Mouse (Mus musculus): ENCODE data around the gene AC109138.7. TPM values are rescaled to one million over a fixed set of nuclear protein-coding genes. Genes with fewer than 3 reads are reported as not detected.
"Not testable (repeated sequence)": the region's sequence is repeated elsewhere in the genome, so short reads cannot be mapped to it uniquely, and the experiment has no call there.

Gene AC109138.7
- polyA plus RNA-seq, 1 experiment from 2014 or later: not detected

GRCm38 (mm10) chr19:4240247-4240668 is 26.1 kb downstream of the AC109138.7 start:
- H3K9ac ChIP-seq (ENCODE audit: low read length): no peak overlapping the region
- DNase-seq (ENCODE audit: low spot score): peak; percentile 57
- no peak overlapping the region for H3K27ac ChIP-seq (replicated peaks; ENCODE audit: low read depth, low read length)
- peak; percentile 67 for ATAC-seq (ENCODE audit: insufficient number of reproducible peaks, low FRiP score, low TSS enrichment, low read depth)
- H3K9me3 ChIP-seq (ENCODE audit: control insufficient read depth, low read length): no peaks in the 10 kb centered on the region
- 31% methylated on average over 8 of the region's 8 CpGs for WGBS
- no peaks in the 10 kb centered on the region for H3K36me3 ChIP-seq (ENCODE audit: control insufficient read depth, insufficient read depth, low read length)
- no peak overlapping the region for H3K4me2 ChIP-seq (ENCODE audit: low read depth, severe bottlenecking)
- no peaks in the 10 kb centered on the region for H3K27me3 ChIP-seq (ENCODE audit: control insufficient read depth, insufficient read depth, low read length)
- no peak overlapping the region for H3K4me3 ChIP-seq (ENCODE audit: low read depth, low read length)
- peaks cover 10% of the 10 kb centered on the region for H3K4me1 ChIP-seq (ENCODE audit: control insufficient read depth, insufficient read depth, low read length)

DNA sequence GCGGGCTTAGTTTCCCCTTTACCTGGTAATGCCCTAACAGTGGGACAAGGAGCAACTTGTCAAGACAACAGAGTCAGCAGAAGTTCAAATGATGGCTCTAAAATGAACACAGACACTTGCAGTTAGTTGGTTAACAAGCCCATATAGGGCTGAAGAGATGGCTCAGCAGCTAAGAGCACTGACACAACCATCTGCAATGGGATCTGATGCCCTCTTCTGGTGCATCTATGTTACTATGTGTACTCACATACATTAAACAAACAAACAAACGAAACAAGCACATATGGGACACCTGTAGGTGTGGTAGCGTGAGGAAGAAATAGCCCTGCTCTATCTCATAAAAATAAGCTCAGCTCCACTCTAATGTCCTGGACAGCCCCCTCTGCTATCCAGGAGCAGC is 28.3 kb downstream of the AC109138.7 start:
- H3K4me2 ChIP-seq (ENCODE audit: low read depth, severe bottlenecking): no peak overlapping the region
- ATAC-seq (ENCODE audit: insufficient number of reproducible peaks, low FRiP score, low TSS enrichment, low read depth) (no peak), DNase-seq (ENCODE audit: low spot score) (no peak)
- no peak overlapping the region for H3K4me3 ChIP-seq (ENCODE audit: low read depth, low read length)
- H3K27ac ChIP-seq (replicated peaks; ENCODE audit: low read depth, low read length): no peak overlapping the region
- peaks cover 7% of the 10 kb centered on the region; the same call in 1 of the 2 replicates for H3K4me1 ChIP-seq (ENCODE audit: control insufficient read depth, insufficient read depth, low read length)
- no peaks in the 10 kb centered on the region for H3K36me3 ChIP-seq (ENCODE audit: control insufficient read depth, insufficient read depth, low read length)
- WGBS: 72% methylated on average over 3 of the region's 3 CpGs
- no peaks in the 10 kb centered on the region for H3K27me3 ChIP-seq (ENCODE audit: control insufficient read depth, insufficient read depth, low read length)
- no peak overlapping the region for H3K9ac ChIP-seq (ENCODE audit: low read length)
- no peaks in the 10 kb centered on the region for H3K9me3 ChIP-seq (ENCODE audit: control insufficient read depth, low read length)

DNA sequence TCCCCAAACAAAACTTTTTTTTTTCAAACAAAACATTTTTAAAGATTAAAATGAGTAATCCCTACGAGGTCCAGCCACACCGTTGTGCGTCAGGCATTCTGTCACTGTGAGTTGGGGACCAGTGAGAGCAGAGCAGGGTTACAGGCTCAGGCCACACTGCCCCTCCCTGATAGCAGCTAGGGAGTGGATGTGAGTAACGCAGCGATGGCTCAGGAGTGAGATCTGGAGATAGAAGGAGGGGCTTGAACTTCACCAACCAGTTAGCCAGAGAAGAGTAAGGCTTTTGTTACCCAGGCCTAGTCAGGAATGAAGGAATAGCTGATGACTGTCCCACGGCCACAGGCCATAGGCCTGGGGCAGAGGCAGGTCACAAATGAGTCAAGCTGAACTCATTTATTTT is 30.6 kb downstream of the AC109138.7 start:
- ATAC-seq (ENCODE audit: insufficient number of reproducible peaks, low FRiP score, low TSS enrichment, low read depth): no peak
- Histone ChIP-seq H3K4me2 (ENCODE audit: low read depth, severe bottlenecking) (no peak overlapping the region), H3K9me3 (ENCODE audit: control insufficient read depth, low read length) (no peaks in the 10 kb centered on the region)

GRCm38 (mm10) chr19:4247010-4247409 is 32.9 kb downstream of the AC109138.7 start:
- WGBS: 49% methylated on average over 1 of the region's 1 CpGs
- Histone ChIP-seq H3K9me3 (ENCODE audit: control insufficient read depth, low read length) (no peaks in the 10 kb centered on the region), H3K9ac (ENCODE audit: low read length) (no peak overlapping the region), H3K4me3 (ENCODE audit: low read depth, low read length) (no peak overlapping the region), H3K27ac (replicated peaks; ENCODE audit: low read depth, low read length) (no peak overlapping the region), H3K27me3 (ENCODE audit: control insufficient read depth, insufficient read depth, low read length) (no peaks in the 10 kb centered on the region), H3K4me2 (ENCODE audit: low read depth, severe bottlenecking) (no peak overlapping the region), H3K4me1 (ENCODE audit: control insufficient read depth, insufficient read depth, low read length) (no peaks in the 10 kb centered on the region), H3K36me3 (ENCODE audit: control insufficient read depth, insufficient read depth, low read length) (no peaks in the 10 kb centered on the region)
- ATAC-seq (ENCODE audit: insufficient number of reproducible peaks, low FRiP score, low TSS enrichment, low read depth) (no peak), DNase-seq (ENCODE audit: low spot score) (no peak)

More for the DNA sequence above, 30.6 kb downstream of the AC109138.7 start:
- Histone ChIP-seq H3K27me3 (ENCODE audit: control insufficient read depth, insufficient read depth, low read length) (no peaks in the 10 kb centered on the region), H3K36me3 (ENCODE audit: control insufficient read depth, insufficient read depth, low read length) (no peaks in the 10 kb centered on the region), H3K9ac (ENCODE audit: low read length) (no peak overlapping the region), H3K4me1 (ENCODE audit: control insufficient read depth, insufficient read depth, low read length) (peaks cover 5% of the 10 kb centered on the region; the same call in 1 of the 2 replicates), H3K27ac (replicated peaks; ENCODE audit: low read depth, low read length) (no peak overlapping the region), H3K4me3 (ENCODE audit: low read depth, low read length) (no peak overlapping the region)
- DNase-seq (ENCODE audit: low spot score): no peak
- 75% methylated on average over 6 of the region's 6 CpGs for WGBS

- ATAC-seq (ENCODE audit: insufficient number of reproducible peaks, low FRiP score, low TSS enrichment, low read depth); H3K27me3 ChIP-seq (ENCODE audit: control insufficient read depth, insufficient read depth, low read length); H3K4me3 ChIP-seq (ENCODE audit: low read depth, low read length); H3K4me2 ChIP-seq (ENCODE audit: low read depth, severe bottlenecking); H3K36me3 ChIP-seq (ENCODE audit: control insufficient read depth, insufficient read depth, low read length); H3K9me3 ChIP-seq (ENCODE audit: control insufficient read depth, low read length); H3K4me1 ChIP-seq (ENCODE audit: control insufficient read depth, insufficient read depth, low read length); H3K27ac ChIP-seq (replicated peaks; ENCODE audit: low read depth, low read length); H3K9ac ChIP-seq (ENCODE audit: low read length); DNase-seq (ENCODE audit: low spot score): not testable (repeated sequence)
- WGBS: 66% methylated on average over 1 of the region's 1 CpGs
Measured at GRCm38 (mm10) chr19:4248683-4249082, 34.5 kb downstream of the AC109138.7 start.

DNA sequence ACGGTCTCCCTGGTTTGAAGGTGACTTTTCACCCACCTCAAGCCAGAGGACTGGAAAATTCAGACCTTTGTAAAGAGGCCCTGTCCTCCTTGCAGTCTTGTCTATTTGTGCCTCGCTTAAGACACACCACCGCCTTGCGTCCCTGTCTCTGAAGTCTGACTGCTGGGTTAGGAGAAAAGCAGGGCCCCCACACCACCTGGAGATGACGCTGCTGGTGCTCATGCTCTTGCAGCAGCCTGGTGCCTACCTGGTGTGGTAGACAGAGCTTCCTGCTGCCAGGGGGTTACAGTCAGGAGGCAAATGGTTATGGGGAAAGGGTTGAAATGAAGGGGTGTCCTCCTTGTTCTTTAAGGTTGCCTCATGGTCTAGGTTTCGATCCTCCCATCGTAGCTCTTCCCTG is 40.1 kb downstream of the AC109138.7 start:
- Histone ChIP-seq H3K4me3 (ENCODE audit: low read depth, low read length) (no peak overlapping the region), H3K36me3 (ENCODE audit: control insufficient read depth, insufficient read depth, low read length) (no peaks in the 10 kb centered on the region), H3K4me1 (ENCODE audit: control insufficient read depth, insufficient read depth, low read length) (0 out of 2 replicates have a peak, but pooled peaks cover 2% of the 10 kb centered on the region), H3K27me3 (ENCODE audit: control insufficient read depth, insufficient read depth, low read length) (no peaks in the 10 kb centered on the region), H3K9me3 (ENCODE audit: control insufficient read depth, low read length) (no peaks in the 10 kb centered on the region), H3K4me2 (ENCODE audit: low read depth, severe bottlenecking) (no peak overlapping the region), H3K9ac (ENCODE audit: low read length) (no peak overlapping the region), H3K27ac (replicated peaks; ENCODE audit: low read depth, low read length) (no peak overlapping the region)
- DNase-seq (ENCODE audit: low spot score): no peak
- no peak for ATAC-seq (ENCODE audit: insufficient number of reproducible peaks, low FRiP score, low TSS enrichment, low read depth)
- 90% methylated on average over 7 of the region's 7 CpGs for WGBS

DNA sequence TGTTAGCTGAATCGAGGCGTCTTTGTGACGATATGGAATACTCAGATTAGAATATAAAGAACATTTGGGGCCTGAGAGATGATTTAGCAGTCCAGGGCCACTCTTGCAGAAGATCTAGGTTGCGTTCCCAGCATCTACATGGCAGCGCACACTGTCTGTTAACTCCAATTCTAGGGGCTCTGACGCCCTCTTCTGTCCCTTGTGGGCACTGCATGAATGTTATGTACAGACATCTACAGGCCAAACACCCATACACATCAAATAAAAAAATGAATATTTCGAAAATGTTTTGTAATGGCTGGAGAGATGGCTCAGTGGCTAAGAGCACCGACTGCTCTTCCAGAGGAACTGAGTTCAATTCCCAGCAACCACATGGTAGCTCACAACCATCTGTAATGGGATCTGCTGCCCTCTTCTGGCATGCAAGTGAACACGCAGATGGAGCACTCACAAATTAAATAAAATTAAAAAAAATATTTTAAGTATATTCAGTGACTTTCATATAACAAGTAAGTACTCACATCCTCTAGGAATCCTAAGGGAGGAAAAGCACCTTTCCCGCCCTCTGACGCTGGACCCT is 41.5 kb downstream of the AC109138.7 start:
- no peak for ATAC-seq (ENCODE audit: insufficient number of reproducible peaks, low FRiP score, low TSS enrichment, low read depth)
- WGBS: 74% methylated on average over 11 of the region's 11 CpGs

GRCm38 (mm10) chr19:4257216-4257896 is 43.2 kb downstream of the AC109138.7 start:
- Histone ChIP-seq H3K4me1 (ENCODE audit: control insufficient read depth, insufficient read depth, low read length) (0 out of 2 replicates have a peak, but pooled peaks cover 2% of the 10 kb centered on the region), H3K27ac (replicated peaks; ENCODE audit: low read depth, low read length) (no peak overlapping the region), H3K9me3 (ENCODE audit: control insufficient read depth, low read length) (no peaks in the 10 kb centered on the region), H3K9ac (ENCODE audit: low read length) (peak overlapping the region; percentile 38), H3K4me3 (ENCODE audit: low read depth, low read length) (peak overlapping the region; percentile 50), H3K4me2 (ENCODE audit: low read depth, severe bottlenecking) (peak overlapping the region; percentile 85), H3K27me3 (ENCODE audit: control insufficient read depth, insufficient read depth, low read length) (no peaks in the 10 kb centered on the region), H3K36me3 (ENCODE audit: control insufficient read depth, insufficient read depth, low read length) (no peaks in the 10 kb centered on the region)
- ATAC-seq (ENCODE audit: insufficient number of reproducible peaks, low FRiP score, low TSS enrichment, low read depth) (peak; percentile 87), DNase-seq (ENCODE audit: low spot score) (peak; percentile 94)
- WGBS: 1% methylated on average over 41 of the region's 41 CpGs

More for the DNA sequence above, 41.5 kb downstream of the AC109138.7 start:
- no peaks in the 10 kb centered on the region for H3K36me3 ChIP-seq (ENCODE audit: control insufficient read depth, insufficient read depth, low read length)
- H3K4me1 ChIP-seq (ENCODE audit: control insufficient read depth, insufficient read depth, low read length): 0 out of 2 replicates have a peak, but pooled peaks cover 2% of the 10 kb centered on the region
- no peaks in the 10 kb centered on the region for H3K27me3 ChIP-seq (ENCODE audit: control insufficient read depth, insufficient read depth, low read length)
- no peak for DNase-seq (ENCODE audit: low spot score)
- H3K9ac ChIP-seq (ENCODE audit: low read length): no peak overlapping the region
- H3K27ac ChIP-seq (replicated peaks; ENCODE audit: low read depth, low read length): no peak overlapping the region
- no peak overlapping the region for H3K4me2 ChIP-seq (ENCODE audit: low read depth, severe bottlenecking)
- H3K9me3 ChIP-seq (ENCODE audit: control insufficient read depth, low read length): no peaks in the 10 kb centered on the region
- no peak overlapping the region for H3K4me3 ChIP-seq (ENCODE audit: low read depth, low read length)

Measured in limb, embryonic 11.5 days (tissue).